Mouse (Mus musculus): ENCODE results near the gene Gm21778.
"Not testable (repeated sequence)": the region's sequence is repeated elsewhere in the genome, so short reads cannot be mapped to it uniquely, and the experiment has no call there.

Gm21778 gene

GRCm38 (mm10) chrY:5942160-5942559 lies at the start of gene Gm21778:
TSS of gene Gm21778 (plus strand) at chrY:5942460.
- DNase-seq (ENCODE audit: low read depth), result not testable (repeated sequence)
